Mouse (Mus musculus) CH12.LX (cell line): ENCODE data around the gene Shisal2b. TPM values are rescaled to one million over a fixed set of nuclear protein-coding genes. Genes with fewer than 3 reads are reported as not detected.
A peak's percentile ranks its signal among the peaks of the same experiment; 100 is the strongest.

Experiments
- DNase-seq: peaks from one replicate; pipeline ENCODE4 v3.0.0-alpha.2; 2013; ENCODE audit errors: extremely low read depth
- H3K27ac ChIP-seq: 2 replicates; pipeline ENCODE4 v1.5.1; 2012; ENCODE audit warnings: low read depth, mild to moderate bottlenecking, control low read depth, moderate library complexity; ENCODE audit not compliant: insufficient read depth
- H3K27me3 ChIP-seq: replicated peaks from 2 replicates; pipeline ENCODE3; 2012; ENCODE audit warnings: inconsistent platforms
- H3K36me3 ChIP-seq, 2 experiments: replicated peaks in 1 of 2; 2 replicates each; pipeline versions ENCODE3 to v1.6.1; 2012; ENCODE audit warnings: inconsistent platforms in 1 of 2, low read length in 1 of 2, mild to moderate bottlenecking in 1 of 2, mixed read lengths in 1 of 2, moderate library complexity in 1 of 2; ENCODE audit not compliant: control insufficient read depth in 1 of 2, insufficient read depth in 1 of 2
- H3K4me1 ChIP-seq, 2 experiments: 2 replicates each; pipeline ENCODE4 v1.6.1; 2012; ENCODE audit warnings: inconsistent platforms in 1 of 2, moderate library complexity in 1 of 2; ENCODE audit not compliant: insufficient read depth in 2 of 2, control insufficient read depth in 1 of 2
- H3K4me2 ChIP-seq: 2 replicates; pipeline ENCODE4 v1.6.1; 2012; ENCODE audit warnings: low read depth, mild to moderate bottlenecking, control low read depth; ENCODE audit not compliant: poor library complexity, insufficient read depth, severe bottlenecking
- H3K4me3 ChIP-seq, 3 experiments: fragments of 150-350 bp in 1 of 3; sonication (generic) in 1 of 3; replicated peaks in 1 of 3; 2 replicates each; pipeline versions ENCODE3 to v1.5.1; 2011 to 2012; ENCODE audit warnings: low read depth in 2 of 3, low read length in 2 of 3, mild to moderate bottlenecking in 2 of 3, moderate library complexity in 2 of 3, control low read depth in 1 of 3, improper control_type of control experiment in 1 of 3, inconsistent platforms in 1 of 3, mixed read lengths in 1 of 3; ENCODE audit not compliant: poor library complexity in 1 of 3
- H3K79me2 ChIP-seq: replicated peaks from 2 replicates; pipeline ENCODE4 v1.6.1; 2012; ENCODE audit warnings: mild to moderate bottlenecking, moderate library complexity; ENCODE audit not compliant: control insufficient read depth, poor library complexity, insufficient read depth, severe bottlenecking; ENCODE audit errors: extremely low read depth
- H3K9ac ChIP-seq: 2 replicates; pipeline ENCODE4 v1.6.1; 2012; ENCODE audit warnings: low read depth, mild to moderate bottlenecking, control low read depth, moderate library complexity; ENCODE audit not compliant: insufficient read depth
- H3K9me3 ChIP-seq: replicated peaks from 2 replicates; pipeline ENCODE3; 2012; ENCODE audit warnings: low read length, inconsistent platforms, mixed read lengths
- CHD1 ChIP-seq: IDR thresholded peaks from 2 replicates; pipeline ENCODE4 v1.6.1; 2012; ENCODE audit warnings: low read depth, low read length, improper control_type of control experiment, inconsistent platforms
- CHD2 ChIP-seq: IDR thresholded peaks from 2 replicates; pipeline ENCODE4 v1.6.1; 2011; ENCODE audit warnings: low read length, improper control_type of control experiment
- CTCF ChIP-seq, 2 experiments: IDR thresholded peaks in 1 of 2; conservative IDR thresholded peaks in 1 of 2; 2 replicates each; pipeline ENCODE4 v1.5.1; 2011 to 2012; ENCODE audit warnings: low read depth in 2 of 2, low read length in 2 of 2, improper control_type of control experiment in 1 of 2, inconsistent platforms in 1 of 2, mild to moderate bottlenecking in 1 of 2, moderate library complexity in 1 of 2
- E2F4 ChIP-seq: IDR thresholded peaks from 2 replicates; pipeline ENCODE4 v1.6.1; 2011; ENCODE audit warnings: low read depth, low read length, improper control_type of control experiment; ENCODE audit not compliant: insufficient replicate concordance
- ELF1 ChIP-seq: IDR thresholded peaks from 2 replicates; pipeline ENCODE4 v1.6.1; 2014; ENCODE audit warnings: low read depth, mild to moderate bottlenecking, inconsistent platforms, low read length, improper control_type of control experiment
- HCFC1 ChIP-seq: IDR thresholded peaks from 2 replicates; pipeline ENCODE4 v1.6.1; 2012; ENCODE audit warnings: low read depth, mild to moderate bottlenecking, inconsistent platforms, low read length, improper control_type of control experiment
- IRF4 ChIP-seq: IDR thresholded peaks from 2 replicates; pipeline ENCODE4 v1.6.1; 2014; ENCODE audit warnings: low read depth, mild to moderate bottlenecking, inconsistent platforms, low read length, improper control_type of control experiment
- JUN ChIP-seq: IDR thresholded peaks from 2 replicates; pipeline ENCODE4 v1.6.1; 2011; ENCODE audit warnings: low read depth, mild to moderate bottlenecking, low read length, improper control_type of control experiment, moderate library complexity; ENCODE audit not compliant: insufficient read depth
- JUND ChIP-seq: conservative IDR thresholded peaks from 2 replicates; pipeline ENCODE4 v1.6.1; 2011; ENCODE audit warnings: low read depth, low read length, improper control_type of control experiment
- KAT2A ChIP-seq: IDR thresholded peaks from 2 replicates; pipeline ENCODE4 v1.6.1; 2012; ENCODE audit warnings: low read length, improper control_type of control experiment, inconsistent platforms; ENCODE audit not compliant: insufficient replicate concordance
- MAZ ChIP-seq: IDR thresholded peaks from 2 replicates; pipeline ENCODE4 v1.6.1; 2012; ENCODE audit warnings: low read depth, mild to moderate bottlenecking, inconsistent platforms, low read length, improper control_type of control experiment, moderate library complexity
- MEF2A ChIP-seq: IDR thresholded peaks from 2 replicates; pipeline ENCODE4 v1.6.1; 2014; ENCODE audit warnings: low read depth, mild to moderate bottlenecking, inconsistent platforms, low read length, improper control_type of control experiment, borderline replicate concordance
- MYC ChIP-seq: IDR thresholded peaks from 2 replicates; pipeline ENCODE4 v1.6.1; 2011; ENCODE audit warnings: low read depth, mild to moderate bottlenecking, improper control_type of control experiment, low read length
- NELFE ChIP-seq: IDR thresholded peaks from 2 replicates; pipeline ENCODE4 v1.6.1; 2011; ENCODE audit warnings: low read depth, low read length, improper control_type of control experiment
- NRF1 ChIP-seq: IDR thresholded peaks from 2 replicates; pipeline ENCODE4 v1.6.1; 2014; ENCODE audit warnings: low read depth, mild to moderate bottlenecking, inconsistent platforms, low read length, improper control_type of control experiment, moderate library complexity
- POLR2A ChIP-seq: IDR thresholded peaks from 2 replicates; pipeline ENCODE4 v1.6.1; 2011; ENCODE audit warnings: low read depth, mild to moderate bottlenecking, improper control_type of control experiment, low read length
- RAD21 ChIP-seq: IDR thresholded peaks from 2 replicates; pipeline ENCODE4 v1.6.1; 2011; ENCODE audit warnings: low read depth, mild to moderate bottlenecking, low read length, improper control_type of control experiment, moderate library complexity
- SIN3A ChIP-seq: IDR thresholded peaks from 2 replicates; pipeline ENCODE4 v1.6.1; 2012; ENCODE audit warnings: low read length, improper control_type of control experiment, inconsistent platforms
- SMC3 ChIP-seq: IDR thresholded peaks from 2 replicates; pipeline ENCODE4 v1.6.1; 2011; ENCODE audit warnings: low read depth, low read length, improper control_type of control experiment
- TBP ChIP-seq: conservative IDR thresholded peaks from 2 replicates; pipeline ENCODE4 v1.6.1; 2011; ENCODE audit warnings: low read depth, low read length, improper control_type of control experiment
- TCF12 ChIP-seq: IDR thresholded peaks from 2 replicates; pipeline ENCODE4 v1.6.1; 2014; ENCODE audit warnings: low read depth, mild to moderate bottlenecking, inconsistent platforms, low read length, improper control_type of control experiment
- UBTF ChIP-seq: IDR thresholded peaks from 2 replicates; pipeline ENCODE4 v1.6.1; 2012; ENCODE audit warnings: low read depth, mild to moderate bottlenecking, inconsistent platforms, low read length, improper control_type of control experiment, moderate library complexity
- ZKSCAN1 ChIP-seq: IDR thresholded peaks from 2 replicates; pipeline ENCODE4 v1.6.1; 2012; ENCODE audit warnings: low read depth, inconsistent platforms, low read length, improper control_type of control experiment, borderline replicate concordance
- ZMIZ1 ChIP-seq: IDR thresholded peaks from 2 replicates; pipeline ENCODE4 v1.6.1; 2012; ENCODE audit warnings: low read depth, mild to moderate bottlenecking, inconsistent platforms, low read length, improper control_type of control experiment
- ZNF384 ChIP-seq: IDR thresholded peaks from 2 replicates; pipeline ENCODE4 v1.6.1; 2012; ENCODE audit warnings: low read depth, low read length, improper control_type of control experiment, inconsistent platforms
- dilution Hi-C: fragments of 300-500 bp; cut with MboI; formaldehyde crosslinking; loops from 2 replicates; pipeline ENCODE4 v1.14.3; 2020; ENCODE audit warnings: low sequenced_read_pairs; ENCODE audit not compliant: extremely low pct_unique_long_range_greater_than_20kb, extremely low pct_ligation_motif_present
- in situ Hi-C: fragments of 300-500 bp; cut with MboI; formaldehyde crosslinking; loops from 3 replicates; pipeline ENCODE4 v1.14.3; 2019; ENCODE audit warnings: low sequenced_read_pairs, low pct_ligation_motif_present, low pct_unique_long_range_greater_than_20kb, mixed read lengths
- polyA plus RNA-seq: library from polyadenylated mRNA; unstranded; fragments of >175 nt; gene quantifications from 2 replicates; pipeline ENCODE4 v1.2.1, GENCODE M21; 2012; ENCODE audit warnings: low read depth; ENCODE audit not compliant: insufficient read length
- total RNA-seq, 2 experiments: library from RNA; depleted of rRNA; stranded (reverse); fragments of 300-350 nt in 1 of 2; fragments of >200 nt in 1 of 2; gene quantifications; 2 replicates each; pipeline ENCODE4 v1.2.3; 2012 to 2014

The Shisal2b gene
- total and polyA plus RNA-seq, 3 experiments = 0.17 TPM; not detected in 2

GRCm38 (mm10) chr13:104817696-104818095, 46.0 kb downstream of the Shisal2b start:
- dilution Hi-C loops = no loop called here
- in situ Hi-C loops = no loop called here
- H3K27me3 ChIP-seq = no peaks in the 10 kb centered on the region
- peaks cover 3 to 30% of the 10 kb centered on the region in 2 experiments for H3K36me3 ChIP-seq
- H3K27ac ChIP-seq = no peak overlapping the region
- peak overlapping the region; percentile 60 to 91 (median 84) for H3K4me3 ChIP-seq
- peak overlapping the region; percentile 56 for H3K9ac ChIP-seq
- peak overlapping the region; percentile 99 for H3K4me2 ChIP-seq
- no peak for TF ChIP-seq CHD1
- no peak for TF ChIP-seq RAD21
- no peak for TF ChIP-seq TBP
- TF ChIP-seq CTCF (conservative IDR thresholded peaks at IDR 0.05 in 1 of 2, IDR thresholded peaks at IDR 0.05 in 1 of 2; ENCODE audit: low read depth in 2 of 2, low read length in 2 of 2) = no peak
- TF ChIP-seq JUND = no peak
- TF ChIP-seq CHD2 = no peak
- no peak for TF ChIP-seq TCF12
- H3K79me2 ChIP-seq = peaks cover 16% of the 10 kb centered on the region
- H3K9me3 ChIP-seq = no peaks in the 10 kb centered on the region
- DNase-seq = no peak
- peaks cover 5 to 45% of the 10 kb centered on the region in 2 experiments; a peak in 3 of 4 replicates for H3K4me1 ChIP-seq

- Histone ChIP-seq H3K36me3 (peaks cover 3 to 30% of the 10 kb centered on the region in 2 experiments), H3K9ac (peak within 1 kb of the TSS; percentile 56), H3K9me3 (no peaks in the 10 kb centered on the region), H3K4me2 (peak within 1 kb of the TSS; percentile 99), H3K4me3 (peak within 1 kb of the TSS; percentile 60 to 91 (median 84)), H3K79me2 (peaks cover 16% of the 10 kb centered on the region; the same call in 1 of the 2 replicates), H3K4me1 (peaks cover 5 to 38% of the 10 kb centered on the region in 2 experiments; a peak in 3 of 4 replicates), H3K27me3 (no peaks in the 10 kb centered on the region), H3K27ac (peak within 1 kb of the TSS; percentile 36)
- DNase-seq = peak; percentile 78
- dilution Hi-C loops (no loop called here), in situ Hi-C loops (no loop called here)
- no peak; the same call in 1 of the 2 replicates for TF ChIP-seq MAZ
- TF ChIP-seq ZMIZ1 = no peak
- peak; percentile 53 for TF ChIP-seq POLR2A
- TF ChIP-seq E2F4 = peak; percentile 57; the same call in 1 of the 2 replicates
- TF ChIP-seq ELF1 = peak; percentile 69
- no peak for TF ChIP-seq JUND
- no peak for TF ChIP-seq SMC3
- peak; percentile 58; the same call in 1 of the 2 replicates for TF ChIP-seq MEF2A
- TF ChIP-seq MYC = no peak
- TF ChIP-seq CTCF (conservative IDR thresholded peaks at IDR 0.05 in 1 of 2, IDR thresholded peaks at IDR 0.05 in 1 of 2; ENCODE audit: low read depth in 2 of 2, low read length in 2 of 2) = no peak
- no peak for TF ChIP-seq JUN
- no peak for TF ChIP-seq ZNF384
- peak; percentile 99 for TF ChIP-seq CHD1
- no peak for TF ChIP-seq RAD21
- 0 out of 2 replicates have a peak, but pooled peaks have one; percentile 40 for TF ChIP-seq IRF4
- TF ChIP-seq NRF1 = peak; percentile 43; the same call in 1 of the 2 replicates
- 0 out of 2 replicates have a peak, but pooled peaks have one; percentile 44 for TF ChIP-seq UBTF
- TF ChIP-seq SIN3A = peak; percentile 82; the same call in 1 of the 2 replicates
- peak; percentile 32; the same call in 1 of the 2 replicates for TF ChIP-seq NELFE
- peak; percentile 90; the same call in 1 of the 2 replicates for TF ChIP-seq KAT2A
- no peak for TF ChIP-seq ZKSCAN1
- TF ChIP-seq TBP = peak; percentile 60; the same call in 1 of the 2 replicates
- TF ChIP-seq HCFC1 = peak; percentile 88
- TF ChIP-seq TCF12 = peak; percentile 83
These were observed 46.8 kb downstream of the Shisal2b start, which contains the start of gene Cwc27 for GRCm38 (mm10) chr13:104816635-104817571. Gene Cwc27 (minus strand): TSS chr13:104817142.
